Comparison of ENCODE assay signal across 15 mouse cellular contexts in genomic region chr9:110322972-110323371, GRCm38 (mm10). TPM values are rescaled to one million over a fixed set of nuclear protein-coding genes. Genes with fewer than 3 reads are reported as not detected.
DNase-seq lines count a peak whose midpoint lies in the region.
"Had no signal": no experiment of that assay in that cellular context is flagged by ENCODE, and none has a peak within 500 bp of the region (broad histone marks: within the 10 kb centered on the region; RNA-seq: fewer than 3 reads in every experiment).

No protein-coding gene starts in this region.

- peak; percentile 15 for DNase-seq in heart, adult 11 months
- DNase-seq in heart, postnatal 4 days: no peak
- DNase-seq in R1 (ENCODE audit: low read depth, low spot score): peak; percentile 90
- peak; percentile 73 for DNase-seq in ZHBTc4 (ENCODE audit: low read depth, low spot score)
- DNase-seq in B cell, adult 2 months: no peak
- DNase-seq in layer of hippocampus, postnatal 36 days: no peak
- DNase-seq: adrenal gland, postnatal 10 days; adrenal gland, postnatal 25 days; cerebellum, adult 11 months; cerebellum, adult 18-20 months; cerebellum, adult 8-10 months; cerebellum, adult 9-11 months; cerebellum, postnatal 14 days; cerebellum, postnatal 36 days; embryo, embryonic 11 days had no signal

RNA-seq across cellular contexts. Expression of gene Scap, which starts 10.1 kb away (rescaled TPM):
- total RNA-seq in heart, postnatal 4 days (2021): 10 to 100 TPM; 30.5 to 34.0 TPM
- 10 to 100 TPM; 97.4 to 98.6 TPM for total RNA-seq in layer of hippocampus, postnatal 36 days (2021)

RNA-seq across cellular contexts. Expression of gene Elp6, which starts 18.0 kb away (rescaled TPM):
- 1 to 10 TPM; 5.8 to 6.4 TPM for total RNA-seq in heart, postnatal 4 days (2021)
- total RNA-seq in layer of hippocampus, postnatal 36 days (2021): 10 to 100 TPM in 1 of 2 experiments, 1 to 10 TPM in 1; 9.7 to 13.8 TPM

Comparison
In these comparisons a context has a peak if more than half of its experiments do, and no peak if none do; other contexts are left out.
1. DNase-seq: peak in heart, adult 11 months (single experiment), R1 (single experiment) and ZHBTc4 (single experiment); none in heart, postnatal 4 days (single experiment), B cell, adult 2 months (0 of 2) and layer of hippocampus, postnatal 36 days (0 of 2).